Mouse (Mus musculus) spleen, adult 2 months (tissue): ENCODE results near the gene Unk. TPM values are rescaled to one million over a fixed set of nuclear protein-coding genes. Genes with fewer than 3 reads are reported as not detected.
A peak's percentile ranks its signal among the peaks of the same experiment; 100 is the strongest.

Experiments used
- DNase-seq, 2 experiments: peaks; one replicate each; pipeline versions ENCODE4 v3.0.0 to v3.0.0-alpha.2; 2012 to 2021; ENCODE audit warnings: low spot score in 2 of 2, low read depth in 1 of 2
- H3K27ac ChIP-seq: fragments of 200-500 bp; 2 replicates; pipeline ENCODE4 v1.5.1; 2012; ENCODE audit warnings: low read length, inconsistent platforms; ENCODE audit not compliant: insufficient read depth
- H3K27me3 ChIP-seq: fragments of 200-500 bp; 2 replicates; pipeline ENCODE4 v1.6.1; 2012; ENCODE audit warnings: mild to moderate bottlenecking, moderate library complexity, low read length, inconsistent platforms; ENCODE audit not compliant: control insufficient read depth, insufficient read depth
- H3K36me3 ChIP-seq: fragments of 200-500 bp; 2 replicates; pipeline ENCODE4 v1.6.1; 2012; ENCODE audit warnings: mild to moderate bottlenecking, low read length, inconsistent platforms; ENCODE audit not compliant: control insufficient read depth, insufficient read depth
- H3K4me1 ChIP-seq: fragments of 200-500 bp; 2 replicates; pipeline ENCODE4 v1.6.1; 2011; ENCODE audit warnings: inconsistent platforms; ENCODE audit not compliant: control insufficient read depth, insufficient read depth, insufficient read length
- H3K4me3 ChIP-seq: fragments of 200-500 bp; 2 replicates; pipeline ENCODE4 v1.5.1; 2011; ENCODE audit warnings: mild to moderate bottlenecking, inconsistent platforms; ENCODE audit not compliant: insufficient read depth, insufficient read length; ENCODE audit errors: extremely low read depth
- CTCF ChIP-seq: fragments of 200-500 bp; IDR thresholded peaks from 2 replicates; pipeline ENCODE4 v1.5.1; 2011; ENCODE audit warnings: mild to moderate bottlenecking, inconsistent platforms; ENCODE audit not compliant: insufficient read depth, insufficient read length, insufficient replicate concordance; ENCODE audit errors: extremely low read depth
- POLR2A ChIP-seq: fragments of 200-500 bp; IDR thresholded peaks from 2 replicates; pipeline ENCODE4 v1.6.1; 2011; ENCODE audit warnings: low read depth, low read length, inconsistent platforms
- WGBS: fragments of 180-500 bp; shearing (Covaris S2); methylation state at CpG from one replicate; pipeline ENCODE4 v1.1.7; 2018; 5-methylcytosine and 5-hydroxymethylcytosine counted together
- polyA plus RNA-seq: library from polyadenylated mRNA; depleted of rRNA; stranded (reverse); fragments of >200 nt; gene quantifications from 2 replicates; pipeline ENCODE4 v1.2.3, GENCODE M21; 2012

Gene Unk
- polyA plus RNA-seq, 1 experiment, result 37.9 TPM

GRCm38 (mm10) chr11:115999027-115999426 is 31.1 kb upstream of the Unk start:
- 43% methylated on average over 7 of the region's 7 CpGs for WGBS
- Histone ChIP-seq H3K36me3 (no peaks in the 10 kb centered on the region), H3K27ac (no peak overlapping the region), H3K4me1 (no peaks in the 10 kb centered on the region), H3K4me3 (no peak overlapping the region), H3K27me3 (no peaks in the 10 kb centered on the region)
- no peak for DNase-seq
- TF ChIP-seq POLR2A (no peak), CTCF (no peak)

DNA sequence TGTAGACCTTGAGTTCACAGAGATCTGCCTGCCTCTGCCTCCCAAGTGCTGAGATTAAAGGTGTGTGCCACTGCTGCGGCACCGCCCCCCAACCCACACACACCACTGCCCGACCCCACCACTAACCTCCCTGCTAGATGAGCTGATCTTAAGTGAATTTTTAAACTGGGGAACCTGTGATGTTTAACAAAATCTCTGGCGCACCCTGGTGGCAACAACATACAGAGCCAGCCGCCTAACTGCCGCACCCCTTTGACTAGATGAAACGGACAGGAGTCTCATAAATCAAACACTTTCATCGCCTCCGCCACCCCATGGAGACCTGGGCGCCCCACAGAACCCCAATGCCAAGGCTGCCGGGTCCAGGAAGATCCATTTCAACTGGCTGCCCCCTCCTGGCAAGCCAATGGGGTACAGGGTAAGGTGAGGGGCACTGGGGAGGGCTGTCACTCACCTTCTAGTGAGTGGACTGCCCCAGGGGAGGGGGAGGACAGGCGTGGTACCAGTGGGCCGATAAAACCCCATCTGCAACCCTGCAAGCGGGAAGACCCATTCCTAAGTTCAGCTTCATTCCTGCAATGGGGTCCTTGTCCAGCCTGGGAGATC is 30.5 kb upstream of the Unk start:
- H3K36me3 ChIP-seq, result no peaks in the 10 kb centered on the region
- TF ChIP-seq CTCF (peak; percentile 56; the same call in 1 of the 2 replicates), POLR2A (no peak)
- H3K27me3 ChIP-seq, result no peaks in the 10 kb centered on the region
- no peak overlapping the region for H3K27ac ChIP-seq
- peaks cover 2% of the 10 kb centered on the region; the same call in 1 of the 2 replicates for H3K4me1 ChIP-seq
- peak; percentile 56 to 73 for DNase-seq
- H3K4me3 ChIP-seq, result no peak overlapping the region
- 11% methylated on average over 14 of the region's 14 CpGs for WGBS

DNA sequence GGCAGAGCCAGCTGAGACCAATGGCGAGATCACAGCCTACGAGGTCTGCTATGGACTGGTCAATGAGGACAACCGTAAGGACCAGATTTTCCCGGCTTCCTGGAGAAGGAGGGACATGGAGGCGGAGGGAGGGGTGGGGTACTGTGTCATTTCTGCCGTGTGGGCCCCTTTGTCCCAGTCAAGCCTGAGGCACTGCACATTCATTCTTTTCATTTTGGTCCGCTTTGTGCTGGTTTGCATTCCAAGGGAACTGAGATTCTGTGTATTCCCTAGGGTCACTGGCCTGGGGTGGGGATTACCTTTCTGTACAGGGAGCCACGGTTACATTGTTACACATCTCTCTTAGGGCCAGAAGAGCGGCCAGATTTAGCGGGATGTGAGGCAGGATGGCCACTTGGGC is 29.5 kb upstream of the Unk start:
- Histone ChIP-seq H3K27ac (no peak overlapping the region), H3K36me3 (no peaks in the 10 kb centered on the region), H3K4me1 (peaks cover 10% of the 10 kb centered on the region; the same call in 1 of the 2 replicates), H3K27me3 (no peaks in the 10 kb centered on the region), H3K4me3 (no peak overlapping the region)
- 87% methylated on average over 10 of the region's 10 CpGs for WGBS
- no peak for DNase-seq
- no peak for TF ChIP-seq POLR2A
- TF ChIP-seq CTCF, result no peak

GRCm38 (mm10) chr11:116001725-116002124 is 28.4 kb upstream of the Unk start:
- no peaks in the 10 kb centered on the region for H3K27me3 ChIP-seq
- no peak for TF ChIP-seq CTCF
- TF ChIP-seq POLR2A, result no peak
- DNase-seq, result no peak
- H3K4me3 ChIP-seq, result no peak overlapping the region
- WGBS, result 64% methylated on average over 6 of the region's 6 CpGs
- H3K4me1 ChIP-seq, result peaks cover 11% of the 10 kb centered on the region; the same call in 1 of the 2 replicates
- H3K27ac ChIP-seq, result no peak overlapping the region
- H3K36me3 ChIP-seq, result no peaks in the 10 kb centered on the region

DNA sequence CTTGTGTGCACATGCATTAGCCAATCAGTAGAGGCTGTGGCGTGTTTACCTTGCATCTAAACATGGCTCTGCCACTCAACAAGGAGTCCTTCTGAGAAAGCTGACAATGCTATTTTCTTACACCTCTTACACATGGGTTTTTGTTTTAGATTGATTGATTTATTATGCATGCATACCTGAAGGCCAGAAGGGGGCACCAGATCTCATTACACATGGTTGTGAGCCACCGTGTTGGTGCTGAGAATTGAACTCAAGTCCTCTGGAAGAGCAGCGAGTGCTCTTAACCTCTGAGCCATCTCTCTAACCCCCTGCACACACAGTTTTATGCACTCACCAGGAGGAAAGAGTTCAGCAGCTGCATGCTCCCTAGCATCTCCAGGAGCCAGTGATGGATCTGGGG is 27.2 kb upstream of the Unk start:
- no peak overlapping the region for H3K27ac ChIP-seq
- WGBS, result 84% methylated on average over 3 of the region's 3 CpGs
- H3K27me3 ChIP-seq, result no peaks in the 10 kb centered on the region
- H3K4me1 ChIP-seq, result peaks cover 11% of the 10 kb centered on the region; the same call in 1 of the 2 replicates
- H3K36me3 ChIP-seq, result no peaks in the 10 kb centered on the region
- no peak for DNase-seq
- TF ChIP-seq CTCF (no peak), POLR2A (no peak)
- no peak overlapping the region for H3K4me3 ChIP-seq

DNA sequence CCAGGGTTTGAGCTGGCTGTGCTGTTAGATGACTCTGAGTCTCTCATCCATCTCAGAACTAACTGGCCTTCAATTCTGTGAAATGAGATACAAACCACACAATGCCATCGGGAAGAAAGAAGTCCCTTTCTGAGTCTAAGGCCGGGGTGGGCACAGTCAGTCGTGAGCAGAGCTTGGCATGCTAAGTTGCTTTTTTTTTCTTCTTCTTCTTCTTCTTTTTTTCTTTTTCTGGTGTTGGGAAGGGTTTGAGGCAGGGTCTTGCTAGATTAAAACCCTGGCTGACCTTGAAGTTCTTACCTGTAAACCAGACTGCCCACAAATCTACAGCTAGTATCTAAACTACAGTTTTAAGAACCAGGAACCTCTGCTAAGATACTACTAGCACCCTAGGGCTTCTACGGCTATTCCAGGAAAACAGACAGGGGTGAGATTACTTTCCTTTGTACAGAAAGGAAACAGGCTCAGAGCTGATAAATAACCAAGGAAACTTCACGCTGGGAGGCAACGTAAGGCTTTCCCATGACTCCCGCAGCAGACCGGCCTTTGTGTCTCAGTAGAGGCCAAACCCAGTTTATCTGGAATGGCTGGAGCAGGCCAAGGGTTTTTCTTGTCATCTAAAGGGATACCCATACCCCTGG is 25.8 kb upstream of the Unk start:
- TF ChIP-seq CTCF (no peak), POLR2A (no peak)
- H3K36me3 ChIP-seq, result no peaks in the 10 kb centered on the region
- H3K27me3 ChIP-seq, result no peaks in the 10 kb centered on the region
- H3K4me1 ChIP-seq, result peaks cover 11% of the 10 kb centered on the region; the same call in 1 of the 2 replicates
- 23% methylated on average over 8 of the region's 8 CpGs for WGBS
- H3K27ac ChIP-seq, result no peak overlapping the region; the same call in 1 of the 2 replicates
- H3K4me3 ChIP-seq, result peak overlapping the region; percentile 57
- DNase-seq, result no peak
